Mouse (Mus musculus): ENCODE data around the gene Adgrv1. TPM values are rescaled to one million over a fixed set of nuclear protein-coding genes. Genes with fewer than 3 reads are reported as not detected.
A peak's percentile ranks its signal among the peaks of the same experiment; 100 is the strongest.

Adgrv1 gene
- polyA plus RNA-seq, 2 experiments: 0.55 to 0.96 TPM

DNA sequence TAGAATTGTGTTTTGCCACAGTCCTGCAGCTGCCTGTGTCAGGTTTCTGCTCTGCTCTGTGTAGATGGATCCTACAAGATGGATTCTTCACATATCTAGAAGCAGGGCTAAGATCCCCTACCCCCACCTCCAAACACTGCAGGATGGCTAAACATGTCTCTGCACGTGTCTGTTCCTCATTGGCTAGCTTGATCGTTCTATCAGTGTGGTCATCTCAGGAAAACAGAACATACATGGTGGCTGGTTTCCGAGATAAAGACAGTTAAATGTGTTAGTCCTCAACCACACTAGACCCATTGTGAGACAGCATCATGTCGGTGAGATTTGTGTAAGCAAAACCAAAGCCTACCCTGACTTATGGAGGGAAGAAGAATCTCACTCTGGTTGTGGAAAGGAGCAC is 456.1 kb downstream of the Adgrv1 start:
- Histone ChIP-seq H3K4me2 (replicated peaks; ENCODE audit: low read depth, low read length, severe bottlenecking) (no peak overlapping the region), H3K4me3 (replicated peaks; ENCODE audit: low read length) (no peak overlapping the region), H3K36me3 (ENCODE audit: control insufficient read depth, insufficient read depth, low read length) (no peaks in the 10 kb centered on the region), H3K9me3 (ENCODE audit: control insufficient read depth, low read length) (no peaks in the 10 kb centered on the region), H3K27ac (replicated peaks; ENCODE audit: low read depth, low read length) (no peak overlapping the region), H3K27me3 (ENCODE audit: control insufficient read depth, insufficient read depth, low read length) (no peaks in the 10 kb centered on the region), H3K9ac (ENCODE audit: low read depth, low read length, severe bottlenecking) (no peak overlapping the region), H3K4me1 (ENCODE audit: control insufficient read depth, insufficient read depth, low read length) (peaks cover 6% of the 10 kb centered on the region)
- ATAC-seq (ENCODE audit: low FRiP score, low read depth): no peak
- WGBS: 81% methylated on average over 4 of the region's 4 CpGs
- DNase-seq (ENCODE audit: low spot score): no peak
- no peak for TF ChIP-seq POLR2A (IDR thresholded peaks at IDR 0.05; ENCODE audit: borderline replicate concordance, extremely low read depth, insufficient read depth, insufficient read length)

DNA sequence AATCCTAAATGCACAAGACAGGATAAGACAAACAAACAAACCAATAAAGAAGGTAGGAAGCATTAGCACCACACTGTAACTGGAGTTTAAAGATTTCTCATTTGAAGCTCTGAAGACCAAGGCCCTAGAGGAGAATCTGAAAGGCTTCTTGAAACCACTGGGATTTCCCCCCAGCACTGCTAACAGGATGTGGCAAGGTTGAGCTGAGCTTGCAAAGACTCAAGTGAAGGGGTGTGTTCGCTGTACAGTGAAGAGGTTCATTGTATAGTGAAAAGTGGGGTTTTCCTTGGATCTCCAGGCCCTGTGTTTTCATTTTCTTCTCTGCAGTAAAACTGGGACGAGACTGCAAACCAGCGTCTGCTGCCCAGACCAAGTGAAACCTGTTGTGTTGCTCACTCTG is 456.9 kb downstream of the Adgrv1 start:
- Histone ChIP-seq H3K4me3 (replicated peaks; ENCODE audit: low read length) (no peak overlapping the region), H3K4me1 (ENCODE audit: control insufficient read depth, insufficient read depth, low read length) (no peaks in the 10 kb centered on the region), H3K9me3 (ENCODE audit: control insufficient read depth, low read length) (no peaks in the 10 kb centered on the region), H3K27me3 (ENCODE audit: control insufficient read depth, insufficient read depth, low read length) (no peaks in the 10 kb centered on the region), H3K9ac (ENCODE audit: low read depth, low read length, severe bottlenecking) (no peak overlapping the region), H3K36me3 (ENCODE audit: control insufficient read depth, insufficient read depth, low read length) (no peaks in the 10 kb centered on the region), H3K4me2 (replicated peaks; ENCODE audit: low read depth, low read length, severe bottlenecking) (no peak overlapping the region), H3K27ac (replicated peaks; ENCODE audit: low read depth, low read length) (no peak overlapping the region)
- TF ChIP-seq POLR2A (IDR thresholded peaks at IDR 0.05; ENCODE audit: borderline replicate concordance, extremely low read depth, insufficient read depth, insufficient read length): no peak
- no peak for ATAC-seq (ENCODE audit: low FRiP score, low read depth)
- WGBS: 45% methylated on average over 3 of the region's 3 CpGs
- peak; percentile 6 for DNase-seq (ENCODE audit: low spot score)

DNA sequence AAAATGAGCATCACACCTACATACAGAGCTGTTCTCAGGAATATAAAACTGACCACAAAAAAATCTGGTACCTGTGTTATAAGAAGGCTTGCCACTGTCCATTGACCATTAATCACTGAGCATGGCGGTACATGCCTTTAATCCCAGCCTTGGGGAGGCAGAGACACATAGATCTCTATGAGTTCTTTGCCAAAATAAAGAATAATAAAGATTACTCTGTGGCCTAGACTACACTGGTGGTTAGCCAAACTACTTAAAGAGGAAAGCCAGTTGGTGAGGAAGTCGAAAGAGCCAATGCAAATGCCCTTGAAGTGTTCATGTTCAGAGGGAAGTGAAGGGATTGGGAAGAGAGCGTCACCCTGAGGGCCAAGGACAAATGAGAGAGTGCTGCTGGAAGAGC is 461.8 kb downstream of the Adgrv1 start:
- 72% methylated on average over 3 of the region's 3 CpGs for WGBS
- Histone ChIP-seq H3K27ac (replicated peaks; ENCODE audit: low read depth, low read length) (no peak overlapping the region), H3K9me3 (ENCODE audit: control insufficient read depth, low read length) (no peaks in the 10 kb centered on the region), H3K36me3 (ENCODE audit: control insufficient read depth, insufficient read depth, low read length) (no peaks in the 10 kb centered on the region), H3K27me3 (ENCODE audit: control insufficient read depth, insufficient read depth, low read length) (no peaks in the 10 kb centered on the region), H3K4me3 (replicated peaks; ENCODE audit: low read length) (no peak overlapping the region), H3K4me1 (ENCODE audit: control insufficient read depth, insufficient read depth, low read length) (no peaks in the 10 kb centered on the region), H3K4me2 (replicated peaks; ENCODE audit: low read depth, low read length, severe bottlenecking) (no peak overlapping the region), H3K9ac (ENCODE audit: low read depth, low read length, severe bottlenecking) (no peak overlapping the region)
- no peak for TF ChIP-seq POLR2A (IDR thresholded peaks at IDR 0.05; ENCODE audit: borderline replicate concordance, extremely low read depth, insufficient read depth, insufficient read length)
- DNase-seq (ENCODE audit: low spot score) (no peak), ATAC-seq (ENCODE audit: low FRiP score, low read depth) (no peak)

DNA sequence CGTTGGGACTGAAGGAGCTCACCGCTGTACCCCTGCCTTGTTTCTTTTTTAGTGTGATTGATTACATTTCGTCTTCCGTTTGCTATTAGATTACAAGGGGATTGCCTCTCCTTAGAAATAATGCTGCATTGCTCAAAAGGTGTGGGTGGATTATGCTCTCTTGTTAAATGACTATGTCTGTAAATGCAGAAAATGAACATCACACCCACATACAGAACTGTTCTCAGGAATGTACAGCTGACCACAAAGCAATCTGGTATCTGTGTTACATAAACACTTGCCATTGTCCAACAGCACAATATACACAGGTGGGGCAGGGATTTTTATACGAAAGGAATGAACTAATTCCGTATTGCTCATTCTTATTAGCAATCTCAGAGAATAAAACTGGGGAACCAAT is 465.5 kb downstream of the Adgrv1 start:
- Histone ChIP-seq H3K9me3 (ENCODE audit: control insufficient read depth, low read length) (no peaks in the 10 kb centered on the region), H3K27me3 (ENCODE audit: control insufficient read depth, insufficient read depth, low read length) (no peaks in the 10 kb centered on the region), H3K4me2 (replicated peaks; ENCODE audit: low read depth, low read length, severe bottlenecking) (no peak overlapping the region), H3K4me1 (ENCODE audit: control insufficient read depth, insufficient read depth, low read length) (no peaks in the 10 kb centered on the region), H3K27ac (replicated peaks; ENCODE audit: low read depth, low read length) (no peak overlapping the region), H3K36me3 (ENCODE audit: control insufficient read depth, insufficient read depth, low read length) (no peaks in the 10 kb centered on the region), H3K4me3 (replicated peaks; ENCODE audit: low read length) (no peak overlapping the region), H3K9ac (ENCODE audit: low read depth, low read length, severe bottlenecking) (no peak overlapping the region)
- WGBS: 61% methylated on average over 6 of the region's 6 CpGs
- TF ChIP-seq POLR2A (IDR thresholded peaks at IDR 0.05; ENCODE audit: borderline replicate concordance, extremely low read depth, insufficient read depth, insufficient read length): no peak
- no peak for DNase-seq (ENCODE audit: low spot score)
- no peak for ATAC-seq (ENCODE audit: low FRiP score, low read depth)

DNA sequence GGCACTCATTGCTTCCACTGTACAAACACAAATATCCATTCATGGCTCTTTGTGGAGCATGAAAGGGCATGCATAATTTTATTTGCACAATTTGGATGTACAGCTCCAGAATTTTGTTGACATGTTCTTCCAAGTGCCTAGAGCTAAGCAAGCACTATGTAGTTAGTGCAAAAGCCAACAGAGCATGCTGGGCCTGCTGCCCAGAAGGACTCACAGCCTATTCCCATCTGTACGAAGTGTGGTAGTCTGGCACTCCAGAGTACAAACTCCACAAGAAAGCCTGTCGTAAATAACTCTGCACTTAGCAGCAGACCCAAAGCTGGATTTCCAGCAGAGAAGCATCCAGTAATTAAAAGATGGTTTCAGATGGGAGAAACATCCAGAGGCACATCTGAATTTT is 473.1 kb downstream of the Adgrv1 start:
- Histone ChIP-seq H3K36me3 (ENCODE audit: control insufficient read depth, insufficient read depth, low read length) (no peaks in the 10 kb centered on the region), H3K4me3 (replicated peaks; ENCODE audit: low read length) (no peak overlapping the region), H3K27me3 (ENCODE audit: control insufficient read depth, insufficient read depth, low read length) (no peaks in the 10 kb centered on the region), H3K9me3 (ENCODE audit: control insufficient read depth, low read length) (no peaks in the 10 kb centered on the region), H3K4me2 (replicated peaks; ENCODE audit: low read depth, low read length, severe bottlenecking) (no peak overlapping the region), H3K27ac (replicated peaks; ENCODE audit: low read depth, low read length) (no peak overlapping the region), H3K9ac (ENCODE audit: low read depth, low read length, severe bottlenecking) (no peak overlapping the region), H3K4me1 (ENCODE audit: control insufficient read depth, insufficient read depth, low read length) (no peaks in the 10 kb centered on the region)
- ATAC-seq (ENCODE audit: low FRiP score, low read depth) (no peak), DNase-seq (ENCODE audit: low spot score) (peak; percentile 36)
- no peak for TF ChIP-seq POLR2A (IDR thresholded peaks at IDR 0.05; ENCODE audit: borderline replicate concordance, extremely low read depth, insufficient read depth, insufficient read length)
- WGBS: 21% methylated on average over 2 of the region's 2 CpGs

DNA sequence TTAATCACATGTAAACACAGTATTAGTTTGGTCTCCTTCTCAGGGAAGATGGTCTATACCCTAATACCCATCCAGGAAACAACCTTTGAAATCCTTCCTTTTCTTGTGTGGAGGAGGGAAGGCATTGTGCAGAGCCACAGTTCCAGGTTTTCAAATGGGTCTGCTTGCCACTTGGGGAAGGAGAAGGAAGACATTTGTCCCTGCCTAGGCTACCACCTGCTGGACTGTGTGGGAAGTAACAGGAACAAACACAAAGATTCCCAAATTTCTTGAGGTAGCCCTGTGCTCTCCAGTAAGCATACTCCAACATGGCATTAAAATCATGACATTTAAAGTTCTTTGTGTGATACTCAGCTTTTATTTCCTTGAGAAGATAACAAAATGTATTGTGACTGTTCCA is 477.6 kb downstream of the Adgrv1 start:
- Histone ChIP-seq H3K4me1 (ENCODE audit: control insufficient read depth, insufficient read depth, low read length) (no peaks in the 10 kb centered on the region), H3K27me3 (ENCODE audit: control insufficient read depth, insufficient read depth, low read length) (no peaks in the 10 kb centered on the region), H3K36me3 (ENCODE audit: control insufficient read depth, insufficient read depth, low read length) (no peaks in the 10 kb centered on the region), H3K4me3 (replicated peaks; ENCODE audit: low read length) (no peak overlapping the region), H3K9me3 (ENCODE audit: control insufficient read depth, low read length) (no peaks in the 10 kb centered on the region), H3K27ac (replicated peaks; ENCODE audit: low read depth, low read length) (no peak overlapping the region), H3K4me2 (replicated peaks; ENCODE audit: low read depth, low read length, severe bottlenecking) (no peak overlapping the region), H3K9ac (ENCODE audit: low read depth, low read length, severe bottlenecking) (no peak overlapping the region)
- ATAC-seq (ENCODE audit: low FRiP score, low read depth) (peak; percentile 78), DNase-seq (ENCODE audit: low spot score) (peak; percentile 33)
- TF ChIP-seq POLR2A (IDR thresholded peaks at IDR 0.05; ENCODE audit: borderline replicate concordance, extremely low read depth, insufficient read depth, insufficient read length): no peak
